Mouse (Mus musculus) layer of hippocampus, adult 9-10 months (tissue): Measurements from ENCODE around the gene Prrt1.

Experiments
- DNase-seq: peaks from one replicate; pipeline ENCODE4 v3.0.0; 2022; ENCODE audit warnings: low spot score

The Prrt1 gene

DNA sequence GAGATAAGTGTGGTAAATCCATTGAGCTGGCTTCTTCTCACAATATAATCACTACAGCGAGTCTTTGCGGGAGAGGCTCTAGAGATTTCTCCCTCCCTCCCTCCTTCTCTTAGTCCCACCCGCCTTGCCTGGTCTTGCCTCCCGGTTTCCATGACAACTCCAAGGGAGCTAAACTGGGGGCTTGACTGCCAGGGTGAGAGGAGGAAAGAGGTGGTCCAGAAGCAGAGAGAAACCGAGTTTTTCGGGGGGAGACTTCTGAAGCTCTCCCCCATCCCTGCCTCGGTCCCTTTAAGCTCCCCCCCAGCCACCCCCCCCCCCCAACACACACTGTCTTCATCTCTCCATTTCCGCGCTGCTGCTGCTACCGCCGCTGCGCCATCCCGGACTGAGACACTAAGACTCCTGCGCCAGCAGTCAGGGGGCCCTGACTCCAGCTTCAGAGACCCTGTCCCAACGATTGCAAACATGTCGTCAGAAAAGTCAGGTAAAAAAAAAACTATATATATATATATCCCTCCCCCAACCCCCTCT, at the start of gene Prrt1:
Prrt1 (plus strand) TSS at position 313 of the 531 bp plus-strand sequence.
- no peak for DNase-seq

- no peak for DNase-seq
These were observed 46.8 kb upstream of the Prrt1 start for GRCm38 (mm10) chr17:34582528-34582927.

- DNase-seq, result no peak
These were observed 45.9 kb upstream of the Prrt1 start for GRCm38 (mm10) chr17:34583397-34583796.

- DNase-seq, result no peak
These were observed 45.5 kb upstream of the Prrt1 start for GRCm38 (mm10) chr17:34583819-34584218.

- no peak for DNase-seq
These were observed 44.2 kb upstream of the Prrt1 start for GRCm38 (mm10) chr17:34585121-34585520.

GRCm38 (mm10) chr17:34585877-34586771, 43.2 kb upstream of the Prrt1 start:
- no peak for DNase-seq

- no peak for DNase-seq
These were observed 42.4 kb upstream of the Prrt1 start for GRCm38 (mm10) chr17:34586796-34587422.

GRCm38 (mm10) chr17:34587423-34587811, 41.9 kb upstream of the Prrt1 start:
- peak; percentile 90 for DNase-seq

DNA sequence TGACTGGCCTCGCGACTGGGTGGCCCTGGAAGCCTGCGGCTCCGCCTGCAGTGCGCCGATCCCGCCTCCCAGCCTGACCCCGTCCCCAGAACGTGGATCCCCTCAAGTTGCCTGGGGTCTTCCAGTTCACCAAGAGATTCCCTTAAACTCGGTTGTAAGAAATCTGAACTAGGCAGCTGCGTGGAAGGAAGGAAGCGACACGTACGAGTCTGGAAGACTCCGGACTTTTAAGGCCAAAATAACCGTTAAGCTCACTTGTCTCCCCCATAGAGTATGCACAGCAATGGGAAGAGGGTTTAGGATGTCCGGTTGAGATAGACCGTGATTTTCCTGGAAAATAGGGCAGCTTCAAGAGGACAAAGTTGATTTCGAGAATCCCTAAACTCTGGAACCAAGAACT, 41.5 kb upstream of the Prrt1 start:
- no peak for DNase-seq

DNA sequence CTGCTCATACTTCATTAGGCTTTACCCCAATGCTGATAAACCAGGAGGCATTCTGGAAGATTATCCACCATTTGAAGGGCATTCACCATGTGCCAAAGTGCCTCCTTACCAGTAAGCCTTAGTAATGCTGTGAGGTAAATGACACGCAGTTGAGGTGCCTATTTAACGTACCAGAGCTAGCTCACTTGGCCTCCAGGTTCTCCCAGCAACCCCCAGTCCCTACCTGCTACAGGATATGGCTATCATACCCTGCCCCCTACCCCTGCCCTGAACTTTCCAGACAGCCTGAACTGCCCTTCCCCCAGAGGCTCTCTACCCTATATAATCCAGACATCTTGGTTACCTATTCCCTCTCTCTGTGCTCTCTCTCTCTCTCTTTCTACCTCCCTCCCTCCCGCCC, 40.6 kb upstream of the Prrt1 start:
- DNase-seq, result no peak

- no peak for DNase-seq
These were observed 40.1 kb upstream of the Prrt1 start for GRCm38 (mm10) chr17:34589206-34589605.

GRCm38 (mm10) chr17:34589681-34590101, 39.6 kb upstream of the Prrt1 start, which contains the start of gene Gpsm3:
Gene Gpsm3, plus strand, starts transcription at chr17:34589806.
- no peak for DNase-seq

GRCm38 (mm10) chr17:34590154-34590987, 39.0 kb upstream of the Prrt1 start:
- no peak for DNase-seq

GRCm38 (mm10) chr17:34591029-34591993, 38.0 kb upstream of the Prrt1 start, which contains the start of gene Pbx2:
Gene Pbx2, plus strand, starts transcription at chr17:34591266.
- no peak for DNase-seq

DNA sequence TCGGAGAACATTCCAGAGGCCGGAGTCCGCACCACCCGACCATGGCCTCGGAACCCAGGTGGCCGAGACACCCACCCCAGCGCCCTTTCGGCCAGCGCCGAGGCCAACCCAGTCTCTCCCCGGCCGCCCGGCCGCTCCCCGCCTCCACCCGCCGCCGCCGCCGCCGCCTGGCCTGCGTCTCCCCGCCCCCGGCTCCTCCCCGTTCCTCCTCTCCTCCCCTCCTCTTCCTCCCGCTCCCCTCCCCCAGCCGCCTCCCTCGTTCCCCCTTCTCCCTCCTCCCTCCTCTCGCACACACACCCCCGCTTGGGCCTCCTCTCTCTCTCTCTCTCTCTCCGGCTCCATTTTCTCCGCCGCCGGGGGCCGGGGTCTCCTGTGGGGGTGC, 37.3 kb upstream of the Prrt1 start:
- no peak for DNase-seq

GRCm38 (mm10) chr17:34592581-34593549, 36.5 kb upstream of the Prrt1 start:
- no peak for DNase-seq

DNA sequence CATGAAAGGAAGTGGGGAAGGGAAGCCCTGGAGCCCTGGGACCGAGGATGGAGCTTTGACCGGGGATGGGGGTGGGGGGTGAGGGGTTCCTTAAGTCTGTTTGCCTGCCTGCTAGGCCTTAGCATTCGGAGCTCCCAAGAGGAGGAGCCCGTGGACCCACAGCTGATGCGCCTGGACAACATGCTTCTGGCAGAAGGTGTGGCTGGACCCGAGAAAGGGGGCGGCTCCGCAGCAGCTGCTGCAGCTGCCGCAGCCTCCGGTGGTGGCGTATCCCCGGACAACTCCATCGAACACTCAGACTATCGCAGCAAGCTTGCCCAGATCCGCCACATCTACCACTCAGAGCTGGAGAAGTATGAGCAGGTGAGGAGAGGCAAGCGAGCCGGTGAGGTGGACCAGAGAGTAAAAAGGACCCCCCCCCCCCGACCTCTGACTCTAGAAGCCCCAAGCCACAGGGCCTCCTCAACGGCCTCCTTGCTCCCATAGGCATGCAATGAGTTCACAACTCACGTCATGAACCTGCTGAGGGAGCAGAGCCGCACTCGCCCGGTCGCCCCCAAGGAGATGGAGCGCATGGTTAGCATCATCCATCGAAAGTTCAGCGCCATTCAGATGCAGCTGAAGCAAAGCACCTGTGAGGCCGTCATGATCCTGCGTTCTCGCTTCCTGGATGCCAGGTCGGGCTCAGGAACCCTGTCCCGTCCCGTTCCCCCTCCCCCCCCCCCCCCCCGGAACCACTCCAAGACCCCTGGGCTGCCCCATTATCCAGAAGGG, 35.4 kb upstream of the Prrt1 start:
- DNase-seq, result no peak

- no peak for DNase-seq
These were observed 33.2 kb upstream of the Prrt1 start for GRCm38 (mm10) chr17:34596098-34596497.

DNA sequence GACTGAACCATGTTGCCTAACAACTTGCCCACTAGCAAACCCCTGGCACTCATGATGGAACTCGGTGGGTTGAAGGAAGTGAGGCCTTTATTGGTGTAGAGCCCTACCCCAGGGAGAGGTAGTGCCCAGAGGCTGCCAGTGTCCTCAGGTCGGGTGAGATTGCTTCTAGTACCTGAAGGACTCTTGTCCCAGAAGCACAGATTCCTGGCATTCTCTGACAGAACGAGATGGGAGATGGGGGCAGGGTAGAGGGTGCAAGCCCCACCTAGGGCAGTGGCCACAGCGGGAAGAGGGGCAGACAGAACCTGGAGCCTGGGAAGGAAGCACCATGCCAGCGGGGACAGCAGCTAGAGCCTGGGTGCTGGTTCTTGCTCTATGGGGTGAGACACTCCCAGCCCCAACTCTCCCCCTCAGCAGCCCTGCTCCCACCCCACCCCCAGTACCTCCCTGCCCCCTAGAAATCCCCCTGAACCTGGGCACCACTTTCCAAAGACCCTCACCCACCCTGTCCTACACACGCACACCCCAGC, 31.7 kb upstream of the Prrt1 start, which contains the start of gene Ager:
Ager (plus strand) TSS at position 297 of the 530 bp plus-strand sequence.
- no peak for DNase-seq
